25 mouse cellular contexts compared by ENCODE assay signal in the genomic region with DNA sequence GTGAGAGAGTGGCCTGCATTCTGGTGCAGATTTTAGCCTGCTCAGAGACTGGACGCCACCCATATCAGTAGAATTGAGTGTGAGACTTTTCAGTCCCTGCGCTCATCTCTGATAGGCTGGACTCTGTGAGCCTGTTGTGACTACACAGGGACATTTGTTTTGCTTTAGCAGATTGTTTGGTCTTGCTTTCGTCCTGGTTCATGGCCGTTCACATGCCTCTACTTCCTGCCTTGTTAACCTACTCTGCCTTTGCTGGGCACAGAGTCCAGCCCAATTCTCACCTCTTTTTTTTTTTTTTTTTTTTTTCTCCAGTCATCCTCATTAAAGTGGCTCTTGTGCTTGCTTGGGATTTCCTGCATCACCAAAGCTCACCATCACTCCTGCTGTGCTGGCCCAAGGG.
DNase-seq lines count a peak whose midpoint lies in the region; ATAC-seq and TF ChIP-seq lines count a peak whose summit lies in the region.
"Had no signal": no experiment of that assay in that cellular context is flagged by ENCODE, and none has a peak within 500 bp of the region (broad histone marks: within the 10 kb centered on the region; RNA-seq: fewer than 3 reads in every experiment).

No protein-coding gene starts in this region.

- TF ChIP-seq POLR2A in CH12.LX (IDR thresholded peaks at IDR 0.05; ENCODE audit: low read depth, low read length) = no peak

- no peak overlapping the region for H3K4me3 ChIP-seq in kidney, embryonic 16.5 days (ENCODE audit: low read length)
- H3K4me3 ChIP-seq in CH12.LX (replicated peaks in 1 of 3; ENCODE audit: low read depth in 2 of 3, low read length in 2 of 3, poor library complexity in 1 of 3) = peak overlapping the region in 1 of 3 experiments; percentile 62
- no peak overlapping the region for H3K4me3 ChIP-seq in embryonic facial prominence, embryonic 14.5 days (ENCODE audit: low read depth, low read length)
- H3K4me3 ChIP-seq: hindbrain, embryonic 13.5 days; limb, embryonic 12.5 days; liver, embryonic 12.5 days; midbrain, embryonic 12.5 days; neural tube, embryonic 15.5 days had no signal

- TF ChIP-seq RAD21 in CH12.LX (IDR thresholded peaks at IDR 0.05; ENCODE audit: low read depth, low read length) = no peak

- H3K4me1 ChIP-seq in kidney, embryonic 16.5 days (ENCODE audit: insufficient read depth, low read length) = peaks cover 57% of the 10 kb centered on the region
- H3K4me1 ChIP-seq in CH12.LX (ENCODE audit: control insufficient read depth in 1 of 2, insufficient read depth in 2 of 2) = peaks cover 16 to 64% of the 10 kb centered on the region in 2 experiments
- H3K4me1 ChIP-seq in embryonic facial prominence, embryonic 14.5 days (ENCODE audit: control insufficient read depth, insufficient read depth, low read length) = peaks cover 25% of the 10 kb centered on the region
- H3K4me1 ChIP-seq: neural tube, embryonic 15.5 days had no signal

- peak; percentile 82 for DNase-seq in heart, adult 11 months
- DNase-seq in heart, adult 9 months (ENCODE audit: low spot score in 2 of 2) = no peak
- no peak for DNase-seq in kidney, postnatal 25 days
- DNase-seq in CH12.LX (ENCODE audit: extremely low read depth) = peak; percentile 15
- no peak for DNase-seq in embryonic facial prominence, embryonic 14.5 days (ENCODE audit: low spot score)
- DNase-seq in B cell, adult 2 months = no peak
- DNase-seq: adrenal gland, postnatal 10 days; cerebellum, adult 2 months; cerebellum, postnatal 25 days; forebrain, postnatal 0 days; gastrocnemius, postnatal 36 days; kidney, adult 11 months; kidney, postnatal 36 days; layer of hippocampus, postnatal 36 days; lung, adult 18-20 months; retina, postnatal 1 day; right cerebral cortex, postnatal 25 days; spleen, adult 18-20 months had no signal

- H3K4me2 ChIP-seq in kidney, embryonic 16.5 days (replicated peaks; ENCODE audit: low read depth, low read length) = no peak overlapping the region
- no peak overlapping the region for H3K4me2 ChIP-seq in CH12.LX (ENCODE audit: insufficient read depth, low read depth, poor library complexity, severe bottlenecking)
- no peak overlapping the region for H3K4me2 ChIP-seq in embryonic facial prominence, embryonic 14.5 days (ENCODE audit: low read depth, low read length)
- H3K4me2 ChIP-seq: heart, embryonic 11.5 days; hindbrain, embryonic 13.5 days; limb, embryonic 12.5 days; liver, embryonic 12.5 days; midbrain, embryonic 12.5 days; neural tube, embryonic 15.5 days had no signal

- no peaks in the 10 kb centered on the region for H3K36me3 ChIP-seq in kidney, embryonic 16.5 days (ENCODE audit: insufficient read depth, low read length)
- H3K36me3 ChIP-seq in CH12.LX (replicated peaks in 1 of 2; ENCODE audit: control insufficient read depth in 1 of 2, insufficient read depth in 1 of 2, low read length in 1 of 2) = peaks cover 0 to 2% of the 10 kb centered on the region in 2 experiments
- H3K36me3 ChIP-seq in embryonic facial prominence, embryonic 14.5 days (ENCODE audit: control insufficient read depth, insufficient read depth, low read length) = no peaks in the 10 kb centered on the region
- H3K36me3 ChIP-seq: hindbrain, embryonic 13.5 days; limb, embryonic 12.5 days; liver, embryonic 12.5 days; midbrain, embryonic 12.5 days; neural tube, embryonic 15.5 days had no signal

- no peak for TF ChIP-seq CTCF in CH12.LX (conservative IDR thresholded peaks at IDR 0.05 in 1 of 2, IDR thresholded peaks at IDR 0.05 in 1 of 2; ENCODE audit: low read depth in 2 of 2, low read length in 2 of 2)

- in situ Hi-C loops in CH12.LX (cut with MboI; ENCODE audit: low pct_ligation_motif_present, low pct_unique_long_range_greater_than_20kb, low sequenced_read_pairs) = no loop called here

- H3K27me3 ChIP-seq in kidney, embryonic 16.5 days (ENCODE audit: insufficient read depth, low read length) = no peaks in the 10 kb centered on the region
- H3K27me3 ChIP-seq in CH12.LX (replicated peaks) = no peaks in the 10 kb centered on the region
- no peaks in the 10 kb centered on the region for H3K27me3 ChIP-seq in embryonic facial prominence, embryonic 14.5 days (replicated peaks; ENCODE audit: control insufficient read depth, insufficient read depth, low read length)
- H3K27me3 ChIP-seq: hindbrain, embryonic 13.5 days; limb, embryonic 12.5 days; liver, embryonic 12.5 days; midbrain, embryonic 12.5 days; neural tube, embryonic 15.5 days had no signal

- ATAC-seq in kidney, embryonic 16.5 days (ENCODE audit: low FRiP score, low TSS enrichment) = no peak
- no peak for ATAC-seq in embryonic facial prominence, embryonic 14.5 days (ENCODE audit: low read depth)
- ATAC-seq: forebrain, postnatal 0 days; liver, embryonic 12.5 days had no signal

- dilution Hi-C loops in CH12.LX (cut with MboI; ENCODE audit: extremely low pct_ligation_motif_present, extremely low pct_unique_long_range_greater_than_20kb, low sequenced_read_pairs) = no loop called here

- TF ChIP-seq EP300 in CH12.LX (IDR thresholded peaks at IDR 0.05; ENCODE audit: low read length) = no peak

- H3K9me3 ChIP-seq in kidney, embryonic 16.5 days (ENCODE audit: low read length) = no peaks in the 10 kb centered on the region
- no peaks in the 10 kb centered on the region for H3K9me3 ChIP-seq in CH12.LX (replicated peaks; ENCODE audit: low read length)
- no peaks in the 10 kb centered on the region for H3K9me3 ChIP-seq in embryonic facial prominence, embryonic 14.5 days (ENCODE audit: control insufficient read depth, low read length)
- H3K9me3 ChIP-seq: hindbrain, embryonic 13.5 days; limb, embryonic 12.5 days; liver, embryonic 12.5 days; midbrain, embryonic 12.5 days; neural tube, embryonic 15.5 days had no signal

- WGBS in kidney, embryonic 16.5 days = 67% methylated on average over 4 of the region's 4 CpGs
- WGBS in embryonic facial prominence, embryonic 14.5 days = 56% methylated on average over 4 of the region's 4 CpGs

- H3K79me2 ChIP-seq in CH12.LX (replicated peaks; ENCODE audit: control insufficient read depth, extremely low read depth, insufficient read depth, poor library complexity, severe bottlenecking) = no peaks in the 10 kb centered on the region

- H3K27ac ChIP-seq in kidney, embryonic 16.5 days (ENCODE audit: low read length) = 0 out of 2 replicates have a peak overlapping the region, but pooled peaks have one; percentile 4
- H3K27ac ChIP-seq in CH12.LX (ENCODE audit: insufficient read depth, low read depth) = no peak overlapping the region
- 0 out of 2 replicates have a peak overlapping the region, but pooled peaks have one; percentile 3 for H3K27ac ChIP-seq in embryonic facial prominence, embryonic 14.5 days (replicated peaks; ENCODE audit: low read depth, low read length)
- H3K27ac ChIP-seq: hindbrain, embryonic 13.5 days; liver, embryonic 12.5 days; midbrain, embryonic 12.5 days; neural tube, embryonic 15.5 days had no signal

- no peak overlapping the region for H3K9ac ChIP-seq in kidney, embryonic 16.5 days (replicated peaks; ENCODE audit: low read length)
- no peak overlapping the region for H3K9ac ChIP-seq in CH12.LX (ENCODE audit: insufficient read depth, low read depth)
- no peak overlapping the region for H3K9ac ChIP-seq in embryonic facial prominence, embryonic 14.5 days (ENCODE audit: low read depth, low read length)
- H3K9ac ChIP-seq: forebrain, postnatal 0 days; hindbrain, embryonic 13.5 days; limb, embryonic 12.5 days; liver, embryonic 12.5 days; midbrain, embryonic 12.5 days; neural tube, embryonic 15.5 days had no signal

TF ChIP-seq in CH12.LX, 34 proteins besides CTCF, POLR2A, EP300 and RAD21:
- TF ChIP-seq JUND (conservative IDR thresholded peaks at IDR 0.05; ENCODE audit: low read depth, low read length) (no peak), TBP (conservative IDR thresholded peaks at IDR 0.05; ENCODE audit: low read depth, low read length) (no peak), MXI1 (IDR thresholded peaks at IDR 0.05; ENCODE audit: low read depth, low read length) (no peak), ZNF384 (IDR thresholded peaks at IDR 0.05; ENCODE audit: low read depth, low read length) (peak; percentile 54)

Comparison
In these comparisons a context has a peak if more than half of its experiments do, and no peak if none do; other contexts are left out.
1. DNase-seq: peak in heart, adult 11 months (single experiment) and CH12.LX (single experiment); none in heart, adult 9 months (0 of 2), kidney, postnatal 25 days (0 of 2), embryonic facial prominence, embryonic 14.5 days (single experiment) and B cell, adult 2 months (0 of 2).